Mouse (Mus musculus) kidney, postnatal 36 days (tissue): ENCODE results near the gene Abcb1a.
"Not testable (repeated sequence)": the region's sequence is repeated elsewhere in the genome, so short reads cannot be mapped to it uniquely, and the experiment has no call there.

Experiments
- DNase-seq, 2 experiments: peaks; one replicate each; pipeline ENCODE4 v3.0.0; 2021 to 2022; ENCODE audit warnings: mixed read lengths in 2 of 2

The Abcb1a gene

GRCm38 (mm10) chr5:8727760-8728159, 67.9 kb downstream of the Abcb1a start:
- DNase-seq, result peak in 1 of 2 experiments; percentile 7

- DNase-seq, result no peak
These were observed 72.8 kb downstream of the Abcb1a start for GRCm38 (mm10) chr5:8732639-8733038.

DNA sequence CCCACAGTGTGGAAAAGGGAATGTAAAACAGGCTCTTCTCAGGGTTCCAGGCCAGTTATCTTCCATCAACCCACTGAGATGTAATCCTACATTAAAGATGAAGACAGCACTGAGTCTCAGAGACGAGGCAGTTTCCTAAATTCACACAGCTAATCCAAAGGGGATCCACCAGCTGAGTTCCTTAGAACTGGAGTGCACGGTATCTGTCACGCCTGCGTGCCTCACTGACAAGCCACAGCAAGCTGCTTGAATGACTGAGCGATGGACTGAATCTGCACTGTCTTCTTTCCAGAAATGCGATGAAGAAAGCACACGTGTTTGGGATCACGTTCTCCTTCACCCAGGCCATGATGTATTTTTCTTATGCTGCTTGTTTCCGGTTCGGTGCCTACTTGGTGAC, 73.4 kb downstream of the Abcb1a start:
- DNase-seq, result not testable (repeated sequence)

- no peak for DNase-seq
These were observed 76.5 kb downstream of the Abcb1a start for GRCm38 (mm10) chr5:8736389-8736788.

- DNase-seq, result no peak
These were observed 77.2 kb downstream of the Abcb1a start for GRCm38 (mm10) chr5:8737062-8737461.

DNA sequence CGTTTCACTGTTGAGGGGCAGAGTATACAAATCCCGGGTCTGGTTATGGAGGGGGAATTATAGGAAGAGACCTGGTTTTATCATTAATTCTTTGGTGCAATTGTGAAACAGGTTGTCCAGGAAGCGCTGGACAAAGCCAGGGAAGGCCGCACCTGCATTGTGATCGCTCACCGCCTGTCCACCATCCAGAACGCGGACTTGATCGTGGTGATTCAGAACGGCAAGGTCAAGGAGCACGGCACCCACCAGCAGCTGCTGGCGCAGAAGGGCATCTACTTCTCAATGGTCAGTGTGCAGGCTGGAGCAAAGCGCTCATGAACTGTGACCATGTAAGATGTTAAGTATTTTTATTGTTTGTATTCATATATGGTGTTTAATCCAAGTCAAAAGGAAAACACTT, 87.4 kb downstream of the Abcb1a start:
- DNase-seq, result not testable (repeated sequence)

DNA sequence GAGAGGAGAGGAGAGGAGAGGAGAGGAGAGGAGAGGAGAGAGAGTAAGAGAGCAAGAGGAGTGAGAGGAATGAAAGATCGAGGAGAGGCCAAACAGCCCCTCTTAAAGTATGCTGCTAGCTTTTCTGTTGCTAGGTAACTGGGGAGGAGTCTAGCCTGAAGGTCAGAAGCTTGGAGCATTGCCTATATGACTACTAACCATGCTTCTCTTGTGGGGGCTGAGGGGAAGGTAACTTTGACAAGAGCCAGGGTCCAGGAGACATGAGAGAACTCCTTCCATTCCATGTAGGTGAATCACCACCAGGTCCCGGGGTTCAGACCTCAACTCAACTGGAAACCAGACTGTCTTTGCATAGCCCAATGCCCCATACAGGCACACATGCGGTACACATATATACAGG, 113.0 kb downstream of the Abcb1a start:
- no peak for DNase-seq

DNA sequence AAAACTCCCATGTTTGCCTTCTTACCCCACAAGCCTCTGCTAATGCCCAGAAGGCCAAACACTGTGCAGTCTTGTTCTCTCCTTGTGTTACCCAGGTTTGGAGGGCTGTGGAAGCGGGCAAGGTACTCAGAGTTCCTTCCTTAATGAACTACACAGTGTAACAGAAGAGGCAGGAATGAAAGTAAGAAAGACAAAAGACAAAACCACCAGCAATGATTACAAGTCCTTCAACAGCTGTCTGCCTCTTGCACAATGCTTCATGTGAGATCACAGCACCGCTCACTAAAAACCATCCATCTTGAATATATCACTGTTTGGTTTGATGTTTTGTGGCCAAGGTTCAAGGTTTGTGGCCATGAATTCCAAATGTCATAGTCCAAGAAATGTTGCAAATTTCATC, 118.4 kb downstream of the Abcb1a start:
- DNase-seq, result no peak

- no peak for DNase-seq
These were observed 118.9 kb downstream of the Abcb1a start for GRCm38 (mm10) chr5:8778751-8779150.

DNA sequence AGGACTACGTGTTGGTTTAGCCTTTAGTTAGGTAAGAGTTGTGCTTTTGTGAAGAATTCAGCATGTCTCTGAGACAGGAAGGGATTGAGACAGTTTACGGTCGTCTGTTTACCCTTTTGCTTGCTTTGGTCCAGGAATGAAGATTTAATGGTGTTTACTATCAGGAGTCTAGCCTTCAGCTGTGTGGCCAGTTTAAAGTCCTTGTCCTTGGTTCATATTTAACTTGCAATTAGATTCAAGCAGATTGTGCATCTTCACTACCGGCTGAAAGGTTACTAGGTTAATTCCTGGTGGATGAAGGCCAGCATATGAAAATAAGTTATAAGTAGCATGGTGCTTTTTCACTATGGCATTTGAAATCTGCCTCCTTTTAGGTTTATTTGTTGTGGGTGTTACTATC, 132.4 kb downstream of the Abcb1a start:
- DNase-seq, result peak; percentile 25 to 69
